In the genomic region with DNA sequence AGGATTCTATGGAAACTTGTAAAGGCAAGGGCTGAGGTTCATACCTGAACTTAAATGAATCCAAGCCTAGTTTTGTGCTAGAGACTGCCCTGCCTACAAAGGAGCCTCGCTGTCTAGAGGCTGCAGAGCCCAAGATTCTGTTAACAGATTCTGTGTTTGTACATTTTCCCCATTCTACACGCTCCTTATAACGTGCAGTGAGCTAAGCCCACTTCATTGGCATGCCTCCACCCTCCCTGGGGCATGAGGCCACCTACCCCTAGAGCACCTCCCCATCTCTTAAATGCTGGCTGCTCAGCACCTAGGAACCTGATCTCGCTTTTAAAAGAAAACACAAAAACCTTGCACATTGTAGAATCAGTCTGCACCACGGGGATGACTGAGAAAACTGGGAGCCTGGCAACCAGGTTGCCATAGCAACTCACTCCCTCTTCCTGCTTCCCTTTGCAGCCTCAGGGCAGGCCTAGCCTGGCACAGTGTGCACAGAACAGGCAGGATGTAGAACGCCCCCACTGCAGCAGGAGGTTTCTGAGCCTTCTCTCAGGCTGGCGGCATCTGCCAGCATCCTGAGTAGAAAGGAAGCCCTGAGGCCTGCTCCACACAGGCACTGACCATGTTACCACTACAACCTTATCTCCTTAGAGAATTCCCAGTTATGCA, we compare ENCODE assay signal across 8 mouse cellular contexts.
DNase-seq lines count a peak whose midpoint lies in the region; ATAC-seq lines count a peak whose summit lies in the region.

No protein-coding gene starts in this region.

- peaks cover 9% of the 10 kb centered on the region for H3K36me3 ChIP-seq in neural tube, embryonic 15.5 days
- no peaks in the 10 kb centered on the region for H3K36me3 ChIP-seq in kidney, embryonic 15.5 days

- ATAC-seq in frontal cortex, adult (ENCODE audit: low TSS enrichment), result peak; percentile 92
- ATAC-seq in neural tube, embryonic 15.5 days (ENCODE audit: low FRiP score), result peak; percentile 95
- no peak for ATAC-seq in megakaryocyte, adult 5-6 weeks (ENCODE audit: poor library complexity, severe bottlenecking)
- ATAC-seq in kidney, embryonic 15.5 days (replicated peaks; ENCODE audit: low FRiP score), result no peak

- no peak overlapping the region; the same call in 1 of the 2 replicates for H3K9ac ChIP-seq in neural tube, embryonic 15.5 days (replicated peaks)
- no peak overlapping the region for H3K9ac ChIP-seq in kidney, embryonic 15.5 days

- H3K4me2 ChIP-seq in neural tube, embryonic 15.5 days, result peak overlapping the region; percentile 19; the same call in 1 of the 2 replicates
- H3K4me2 ChIP-seq in kidney, embryonic 15.5 days, result no peak overlapping the region

- peaks cover 41% of the 10 kb centered on the region for H3K4me1 ChIP-seq in neural tube, embryonic 15.5 days
- H3K4me1 ChIP-seq in kidney, embryonic 15.5 days, result no peaks in the 10 kb centered on the region

- H3K27me3 ChIP-seq in neural tube, embryonic 15.5 days (replicated peaks), result no peaks in the 10 kb centered on the region
- H3K27me3 ChIP-seq in kidney, embryonic 15.5 days, result no peaks in the 10 kb centered on the region

- peak overlapping the region; percentile 92 for H3K27ac ChIP-seq in neural tube, embryonic 15.5 days (replicated peaks)
- no peak overlapping the region for H3K27ac ChIP-seq in kidney, embryonic 15.5 days

- peak; percentile 8 for DNase-seq in lung, postnatal 10 days
- DNase-seq in lung, postnatal 36 days, result no peak
- DNase-seq in left cerebral cortex, adult 8-10 months (ENCODE audit: low spot score in 2 of 2), result peak; percentile 78 to 98
- DNase-seq in c-Kit-positive CD71-positive TER-119-positive erythroid progenitor cells, embryonic 14.5 days (ENCODE audit: low spot score), result no peak

- WGBS in neural tube, embryonic 15.5 days, result 6% methylated on average over 7 of the region's 7 CpGs
- WGBS in kidney, embryonic 15.5 days, result 52% methylated on average over 7 of the region's 7 CpGs

- H3K9me3 ChIP-seq in neural tube, embryonic 15.5 days (replicated peaks), result no peaks in the 10 kb centered on the region
- no peaks in the 10 kb centered on the region for H3K9me3 ChIP-seq in kidney, embryonic 15.5 days (replicated peaks)

- no peak overlapping the region for H3K4me3 ChIP-seq in neural tube, embryonic 15.5 days (replicated peaks)
- H3K4me3 ChIP-seq in kidney, embryonic 15.5 days (replicated peaks), result no peak overlapping the region

Comparison
In these comparisons a context has a peak if more than half of its experiments do, and no peak if none do; other contexts are left out.
1. DNase-seq: peak in lung, postnatal 10 days (single experiment) and left cerebral cortex, adult 8-10 months (2 of 2); none in lung, postnatal 36 days (single experiment) and c-Kit-positive CD71-positive TER-119-positive erythroid progenitor cells, embryonic 14.5 days (single experiment).
2. ATAC-seq: peak in frontal cortex, adult (single experiment) and neural tube, embryonic 15.5 days (single experiment); none in megakaryocyte, adult 5-6 weeks (single experiment) and kidney, embryonic 15.5 days (single experiment).